Mouse (Mus musculus) myocyte (in vitro differentiated cells): ENCODE results near the gene Ptprt. TPM values are rescaled to one million over a fixed set of nuclear protein-coding genes. Genes with fewer than 3 reads are reported as not detected.

Experiments used
- H3K27me3 ChIP-seq: one replicate; pipeline ENCODE4 v1.6.1; 2011; ENCODE audit not compliant: control insufficient read depth, insufficient read depth, insufficient read length
- H3K36me3 ChIP-seq: one replicate; pipeline ENCODE4 v1.6.1; 2011; ENCODE audit not compliant: control insufficient read depth, insufficient read depth
- H3K4me2 ChIP-seq: one replicate; pipeline ENCODE4 v1.6.1; 2011; ENCODE audit warnings: low read depth, control low read depth
- H3K4me3 ChIP-seq: one replicate; pipeline ENCODE4 v1.5.1; 2011; ENCODE audit warnings: mild to moderate bottlenecking, control low read depth, moderate library complexity
- H3K79me2 ChIP-seq: one replicate; pipeline ENCODE4 v1.6.1; 2011; ENCODE audit not compliant: control insufficient read depth, insufficient read depth
- H3ac ChIP-seq: one replicate; pipeline ENCODE4 v1.6.1; 2011; ENCODE audit not compliant: control insufficient read depth, insufficient read length
- CEBPB ChIP-seq: IDR thresholded peaks from 2 replicates; pipeline ENCODE4 v1.6.1; 2011; ENCODE audit warnings: mild to moderate bottlenecking, moderate library complexity; ENCODE audit not compliant: poor library complexity, insufficient read depth, severe bottlenecking
- E2F4 ChIP-seq: IDR thresholded peaks from one replicate; pipeline ENCODE4 v1.6.1; 2011; ENCODE audit warnings: mild to moderate bottlenecking, control low read depth, moderate library complexity; ENCODE audit not compliant: insufficient read depth
- MAX ChIP-seq: IDR thresholded peaks from one replicate; pipeline ENCODE4 v1.6.1; 2011; ENCODE audit warnings: low read depth, mild to moderate bottlenecking, control low read depth
- MYOD1 ChIP-seq, 3 experiments: IDR thresholded peaks; one replicate each; pipeline ENCODE4 v1.6.1; 2011; ENCODE audit warnings: control low read depth in 2 of 3, low read depth in 2 of 3, mild to moderate bottlenecking in 2 of 3, moderate library complexity in 1 of 3; ENCODE audit not compliant: insufficient read length in 2 of 3, control insufficient read depth in 1 of 3
- MYOG ChIP-seq, 3 experiments: IDR thresholded peaks; one replicate each; pipeline ENCODE4 v1.6.1; 2011; ENCODE audit warnings: control low read depth in 2 of 3, low read depth in 2 of 3, mild to moderate bottlenecking in 2 of 3; ENCODE audit not compliant: insufficient read length in 2 of 3, control insufficient read depth in 1 of 3, insufficient read depth in 1 of 3
- POLR2A ChIP-seq: IDR thresholded peaks from one replicate; pipeline ENCODE4 v1.6.1; 2011; ENCODE audit warnings: low read depth, mild to moderate bottlenecking, control low read depth, moderate library complexity; ENCODE audit not compliant: insufficient read length
- POLR2AphosphoS2 ChIP-seq: IDR thresholded peaks from one replicate; pipeline ENCODE4 v1.6.1; 2011; ENCODE audit warnings: low read depth, control low read depth; ENCODE audit not compliant: insufficient read length
- REST ChIP-seq: IDR thresholded peaks from one replicate; pipeline ENCODE4 v1.6.1; 2011; ENCODE audit warnings: mild to moderate bottlenecking, control low read depth, moderate library complexity; ENCODE audit not compliant: insufficient read depth, insufficient read length
- SRF ChIP-seq: IDR thresholded peaks from one replicate; pipeline ENCODE4 v1.6.1; 2011; ENCODE audit warnings: low read depth; ENCODE audit not compliant: control insufficient read depth, insufficient read length
- TCF12 ChIP-seq: IDR thresholded peaks from one replicate; pipeline ENCODE4 v1.6.1; 2011; ENCODE audit warnings: mild to moderate bottlenecking, control low read depth; ENCODE audit not compliant: poor library complexity, insufficient read depth, severe bottlenecking
- TCF3 ChIP-seq: IDR thresholded peaks from one replicate; pipeline ENCODE4 v1.6.1; 2011; ENCODE audit warnings: low read depth, control low read depth; ENCODE audit not compliant: insufficient read length
- USF1 ChIP-seq: IDR thresholded peaks from one replicate; pipeline ENCODE4 v1.6.1; 2011; ENCODE audit warnings: low read depth, mild to moderate bottlenecking, control low read depth, moderate library complexity
- polyA plus RNA-seq: library from polyadenylated mRNA; unstranded; fragments of >200 nt; fragmentation: generic; extraction: Trizol; gene quantifications from one replicate; pipeline ENCODE4 v1.2.1, GENCODE M21; 2012; ENCODE audit warnings: missing spikeins

Gene Ptprt
- polyA plus RNA-seq, 1 experiment: 0.08 TPM

GRCm38 (mm10) chr2:161499097-161499899 lies 1161.6 kb downstream of the Ptprt start:
- Histone ChIP-seq H3K36me3 (no peaks in the 10 kb centered on the region), H3K79me2 (no peaks in the 10 kb centered on the region), H3K4me3 (no peak overlapping the region), H3ac (no peak overlapping the region), H3K4me2 (no peak overlapping the region), H3K27me3 (no peaks in the 10 kb centered on the region)
- no peak for TF ChIP-seq USF1
- no peak for TF ChIP-seq TCF12
- TF ChIP-seq MYOG (IDR thresholded peaks at IDR 0.05; ENCODE audit: control insufficient read depth in 1 of 3, insufficient read depth in 1 of 3, insufficient read length in 2 of 3, low read depth in 2 of 3): no peak
- TF ChIP-seq POLR2A: no peak
- TF ChIP-seq E2F4: no peak
- no peak for TF ChIP-seq MYOD1 (IDR thresholded peaks at IDR 0.05; ENCODE audit: control insufficient read depth in 1 of 3, insufficient read length in 2 of 3, low read depth in 2 of 3)

GRCm38 (mm10) chr2:161498449-161499096 lies 1162.4 kb downstream of the Ptprt start:
- no peak for TF ChIP-seq MYOD1 (IDR thresholded peaks at IDR 0.05; ENCODE audit: control insufficient read depth in 1 of 3, insufficient read length in 2 of 3, low read depth in 2 of 3)
- TF ChIP-seq E2F4: no peak
- no peak for TF ChIP-seq POLR2A
- no peak for TF ChIP-seq TCF3
- TF ChIP-seq REST: no peak
- TF ChIP-seq MYOG (IDR thresholded peaks at IDR 0.05; ENCODE audit: control insufficient read depth in 1 of 3, insufficient read depth in 1 of 3, insufficient read length in 2 of 3, low read depth in 2 of 3): no peak
- TF ChIP-seq MAX: no peak
- TF ChIP-seq SRF: no peak
- TF ChIP-seq POLR2AphosphoS2: no peak
- no peak for TF ChIP-seq TCF12
- H3K27me3 ChIP-seq: no peaks in the 10 kb centered on the region
- no peaks in the 10 kb centered on the region for H3K36me3 ChIP-seq
- no peak overlapping the region for H3K4me3 ChIP-seq
- no peak overlapping the region for H3ac ChIP-seq
- H3K79me2 ChIP-seq: no peaks in the 10 kb centered on the region
- H3K4me2 ChIP-seq: no peak overlapping the region

GRCm38 (mm10) chr2:161481741-161482140 lies 1179.2 kb downstream of the Ptprt start:
- no peaks in the 10 kb centered on the region for H3K27me3 ChIP-seq
- no peak overlapping the region for H3K4me2 ChIP-seq
- no peak overlapping the region for H3ac ChIP-seq
- TF ChIP-seq TCF3 (no peak), POLR2AphosphoS2 (no peak), TCF12 (no peak), CEBPB (no peak), SRF (no peak), POLR2A (no peak), MYOG (IDR thresholded peaks at IDR 0.05; ENCODE audit: control insufficient read depth in 1 of 3, insufficient read depth in 1 of 3, insufficient read length in 2 of 3, low read depth in 2 of 3) (no peak), MYOD1 (IDR thresholded peaks at IDR 0.05; ENCODE audit: control insufficient read depth in 1 of 3, insufficient read length in 2 of 3, low read depth in 2 of 3) (no peak), E2F4 (no peak), MAX (no peak), USF1 (no peak), REST (no peak)
- H3K4me3 ChIP-seq: no peak overlapping the region
- H3K79me2 ChIP-seq: no peaks in the 10 kb centered on the region
- H3K36me3 ChIP-seq: no peaks in the 10 kb centered on the region

GRCm38 (mm10) chr2:161480445-161480844 lies 1180.5 kb downstream of the Ptprt start:
- H3K27me3 ChIP-seq: no peaks in the 10 kb centered on the region

More at GRCm38 (mm10) chr2:161480445-161480844, 1180.5 kb downstream of the Ptprt start:
- Histone ChIP-seq H3ac (no peak overlapping the region), H3K79me2 (no peaks in the 10 kb centered on the region), H3K4me2 (no peak overlapping the region), H3K36me3 (no peaks in the 10 kb centered on the region), H3K4me3 (no peak overlapping the region)
- TF ChIP-seq POLR2A (no peak), CEBPB (no peak), MAX (no peak), MYOG (IDR thresholded peaks at IDR 0.05; ENCODE audit: control insufficient read depth in 1 of 3, insufficient read depth in 1 of 3, insufficient read length in 2 of 3, low read depth in 2 of 3) (no peak), MYOD1 (IDR thresholded peaks at IDR 0.05; ENCODE audit: control insufficient read depth in 1 of 3, insufficient read length in 2 of 3, low read depth in 2 of 3) (no peak), TCF12 (no peak), E2F4 (no peak), SRF (no peak), REST (no peak), POLR2AphosphoS2 (no peak), USF1 (no peak), TCF3 (no peak)
